Mouse (Mus musculus) ovary, postnatal 36 days (tissue): Measurements from ENCODE around the gene Fahd2a.
A peak's percentile ranks its signal among the peaks of the same experiment; 100 is the strongest.

Experiments
- DNase-seq: peaks from one replicate; pipeline ENCODE4 v3.0.0; 2022; ENCODE audit warnings: low spot score, mixed read lengths

Fahd2a gene

GRCm38 (mm10) chr2:127444055-127444789 is at the start of gene Fahd2a:
Gene Fahd2a (minus strand): TSS chr2:127444565.
- peak; percentile 86 for DNase-seq

- DNase-seq = peak; percentile 77
Measured at GRCm38 (mm10) chr2:127484476-127485170, 40.3 kb upstream of the Fahd2a start.

GRCm38 (mm10) chr2:127483001-127483400 is 38.6 kb upstream of the Fahd2a start:
- DNase-seq = peak; percentile 42

- peak; percentile 90 for DNase-seq
Measured at GRCm38 (mm10) chr2:127482533-127482911, 38.2 kb upstream of the Fahd2a start.

GRCm38 (mm10) chr2:127481841-127482532 is 37.6 kb upstream of the Fahd2a start:
- peak; percentile 48 for DNase-seq

- no peak for DNase-seq
Measured at GRCm38 (mm10) chr2:127479763-127480162, 35.4 kb upstream of the Fahd2a start.

GRCm38 (mm10) chr2:127479210-127479609 is 34.8 kb upstream of the Fahd2a start:
- no peak for DNase-seq

GRCm38 (mm10) chr2:127472279-127472678 is 27.9 kb upstream of the Fahd2a start:
- no peak for DNase-seq

- no peak for DNase-seq
Measured at GRCm38 (mm10) chr2:127471281-127471680, 26.9 kb upstream of the Fahd2a start.

- DNase-seq = no peak
Measured at GRCm38 (mm10) chr2:127470661-127471060, 26.3 kb upstream of the Fahd2a start.

GRCm38 (mm10) chr2:127470183-127470582 is 25.8 kb upstream of the Fahd2a start:
- no peak for DNase-seq

GRCm38 (mm10) chr2:127462314-127462713 is 17.9 kb upstream of the Fahd2a start:
- DNase-seq = peak; percentile 58

GRCm38 (mm10) chr2:127461351-127461750 is 17.0 kb upstream of the Fahd2a start:
- no peak for DNase-seq

- no peak for DNase-seq
Measured at GRCm38 (mm10) chr2:127459341-127459740, 15.0 kb upstream of the Fahd2a start.

- DNase-seq = peak; percentile 66
Measured at GRCm38 (mm10) chr2:127453764-127454163, 9.4 kb upstream of the Fahd2a start.

- no peak for DNase-seq
Measured at GRCm38 (mm10) chr2:127453141-127453540, 8.8 kb upstream of the Fahd2a start.

- no peak for DNase-seq
Measured at GRCm38 (mm10) chr2:127451748-127452147, 7.4 kb upstream of the Fahd2a start.

GRCm38 (mm10) chr2:127449691-127450090 is 5.3 kb upstream of the Fahd2a start:
- DNase-seq = no peak

- no peak for DNase-seq
Measured at GRCm38 (mm10) chr2:127446847-127447246, 2.5 kb upstream of the Fahd2a start.

GRCm38 (mm10) chr2:127437697-127438096 is 6.7 kb downstream of the Fahd2a start:
- no peak for DNase-seq

- no peak for DNase-seq
Measured at GRCm38 (mm10) chr2:127435554-127435953, 8.8 kb downstream of the Fahd2a start.

- DNase-seq = peak; percentile 32
Measured at GRCm38 (mm10) chr2:127435135-127435534, 9.2 kb downstream of the Fahd2a start.
